Mouse (Mus musculus) R1 (cell line): ENCODE data around the gene Slc9a4.
"Not testable (repeated sequence)": the region's sequence is repeated elsewhere in the genome, so short reads cannot be mapped to it uniquely, and the experiment has no call there.

ENCODE experiments used
- DNase-seq: peaks from one replicate; pipeline ENCODE4 v3.0.0-alpha.2; 2018; ENCODE audit warnings: low read depth, low spot score

Slc9a4 gene

DNA sequence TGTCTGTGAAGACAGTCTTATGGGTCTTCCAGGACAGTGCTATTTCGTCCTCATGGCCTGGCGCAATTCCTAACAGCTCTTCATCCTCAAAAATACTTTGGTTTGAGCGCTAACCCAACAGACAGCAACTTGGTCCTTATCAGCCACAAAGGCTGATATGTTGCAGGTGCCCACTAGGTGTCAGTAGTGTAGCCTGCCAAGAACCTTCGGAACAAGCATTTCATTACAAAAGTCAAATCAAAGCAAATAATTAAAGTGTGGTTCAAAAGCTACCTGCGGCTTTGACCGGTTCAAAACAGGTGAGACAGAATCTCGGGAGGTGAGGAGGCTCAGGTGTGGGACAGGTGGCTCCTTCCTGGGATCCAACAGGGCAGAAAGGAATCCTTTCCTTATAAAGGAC lies at the start of gene Slc9a4:
Slc9a4 (plus strand) TSS at position 298 of the 400 bp plus-strand sequence.
- DNase-seq, result peak; percentile 44

DNA sequence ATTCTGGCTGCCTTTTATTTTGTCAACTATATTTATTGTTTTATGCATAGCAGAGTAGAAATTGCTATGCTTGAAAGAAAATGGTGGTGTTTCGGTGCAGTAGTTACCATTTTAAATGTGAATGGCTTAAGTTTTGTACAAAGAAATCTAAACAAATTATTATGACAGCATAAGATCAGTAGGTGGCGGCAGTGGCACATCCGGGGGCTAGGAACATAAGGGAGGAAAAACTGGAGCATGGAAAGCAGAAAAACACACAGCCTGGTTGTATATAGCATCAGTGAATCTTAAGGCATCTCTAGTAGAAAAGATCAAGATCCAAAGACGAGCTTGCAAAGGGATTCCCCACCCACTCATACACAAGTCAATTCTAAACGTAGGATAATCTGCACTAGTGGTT lies 42.3 kb upstream of the Slc9a4 start:
- DNase-seq, result no peak

DNA sequence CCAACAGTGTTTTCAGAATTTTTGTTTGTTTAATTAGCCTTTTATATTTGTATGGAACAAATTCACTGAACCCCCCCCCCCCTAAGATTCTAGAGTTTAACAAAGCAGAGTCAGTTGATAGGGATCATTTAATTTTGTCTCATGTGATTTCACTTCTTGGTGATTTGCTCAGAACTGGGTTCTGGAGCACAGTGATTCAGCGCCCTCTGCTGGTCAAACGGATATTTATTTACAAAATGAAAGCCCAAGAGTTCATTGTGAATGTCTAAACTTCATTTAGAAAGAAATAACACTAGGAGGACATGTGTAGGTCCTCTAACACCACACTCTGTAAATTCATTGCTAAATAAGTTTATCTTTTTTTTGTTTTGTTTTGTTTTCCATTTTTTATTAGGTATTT lies 35.2 kb upstream of the Slc9a4 start:
- DNase-seq, result peak; percentile 49

DNA sequence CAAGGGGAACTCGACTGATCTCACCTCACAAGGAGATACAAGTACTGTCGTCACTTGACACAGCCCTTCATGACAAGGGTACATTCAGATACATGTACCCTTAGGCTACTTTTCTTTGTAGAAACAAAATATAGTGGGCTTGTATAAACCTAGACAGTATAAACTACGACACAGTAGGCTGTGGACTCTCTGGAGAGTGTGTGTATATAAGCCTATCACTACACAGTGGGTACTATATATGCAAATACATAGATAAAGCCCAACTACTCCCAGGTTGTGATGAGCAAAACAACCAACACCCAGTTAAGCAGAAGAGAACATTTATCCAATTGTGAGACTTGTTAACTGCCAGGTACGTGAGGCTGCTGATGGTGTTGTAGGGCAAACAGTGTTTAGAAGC lies 33.2 kb upstream of the Slc9a4 start:
- DNase-seq, result no peak

DNA sequence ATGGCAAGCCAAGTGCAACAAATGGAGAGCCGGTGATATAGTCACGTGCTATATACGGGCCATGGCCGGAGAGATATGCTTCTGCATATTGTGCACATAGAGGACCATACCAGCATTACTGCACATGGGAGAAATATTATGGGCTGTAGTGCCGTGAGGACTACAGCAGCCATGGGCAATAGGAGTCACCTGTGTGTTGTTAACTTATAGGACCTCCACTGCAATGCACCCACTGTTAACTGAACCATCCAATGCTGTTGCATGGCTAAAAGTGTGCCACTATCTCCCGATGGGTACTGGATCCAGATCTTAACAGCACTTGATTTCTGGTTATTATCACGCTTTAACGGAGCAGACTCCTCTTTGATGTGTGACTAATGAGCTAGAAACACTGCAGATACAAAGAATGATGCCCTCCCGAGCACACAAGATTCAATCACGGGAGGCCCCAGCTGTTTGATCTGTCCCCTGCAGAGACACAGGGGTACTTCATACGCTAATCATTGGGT lies 32.8 kb upstream of the Slc9a4 start:
- DNase-seq, result peak; percentile 5

DNA sequence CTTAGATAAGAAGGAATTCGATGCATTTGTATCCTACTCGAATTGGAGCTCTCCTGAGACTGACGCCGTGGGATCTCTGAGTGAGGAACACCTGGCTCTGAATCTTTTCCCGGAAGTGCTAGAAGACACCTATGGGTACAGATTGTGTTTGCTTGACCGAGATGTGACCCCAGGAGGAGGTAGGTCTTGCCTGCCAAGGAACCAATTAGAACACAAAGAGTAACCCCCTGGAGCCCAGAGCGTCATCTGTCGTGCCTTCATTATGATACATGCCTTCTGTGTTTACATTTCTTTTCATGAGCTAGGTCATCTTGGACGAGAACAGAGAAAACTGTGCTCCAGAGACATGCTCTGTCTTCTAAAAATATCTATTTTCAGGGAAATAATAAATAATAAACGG lies 32.1 kb upstream of the Slc9a4 start:
- peak; percentile 10 for DNase-seq

DNA sequence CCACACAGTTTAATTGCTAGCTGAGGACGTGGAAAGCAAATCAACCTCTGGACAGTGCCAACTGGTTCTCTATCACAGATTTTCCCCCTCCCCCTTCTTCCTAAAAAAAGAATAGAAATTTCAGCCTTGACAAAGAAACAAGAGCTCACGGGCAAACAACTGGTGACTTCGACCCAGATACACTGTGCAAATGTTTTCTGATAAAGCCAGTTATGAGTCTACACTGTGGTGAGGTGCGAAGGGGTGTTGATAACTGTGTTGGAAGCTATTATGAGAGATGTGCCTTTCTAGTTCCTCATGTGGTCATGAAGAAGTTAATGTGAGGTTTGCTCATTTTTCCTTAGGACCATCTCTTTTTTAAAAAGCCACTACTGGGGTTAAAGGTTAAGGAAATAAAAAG lies 10.5 kb upstream of the Slc9a4 start:
- no peak for DNase-seq

DNA sequence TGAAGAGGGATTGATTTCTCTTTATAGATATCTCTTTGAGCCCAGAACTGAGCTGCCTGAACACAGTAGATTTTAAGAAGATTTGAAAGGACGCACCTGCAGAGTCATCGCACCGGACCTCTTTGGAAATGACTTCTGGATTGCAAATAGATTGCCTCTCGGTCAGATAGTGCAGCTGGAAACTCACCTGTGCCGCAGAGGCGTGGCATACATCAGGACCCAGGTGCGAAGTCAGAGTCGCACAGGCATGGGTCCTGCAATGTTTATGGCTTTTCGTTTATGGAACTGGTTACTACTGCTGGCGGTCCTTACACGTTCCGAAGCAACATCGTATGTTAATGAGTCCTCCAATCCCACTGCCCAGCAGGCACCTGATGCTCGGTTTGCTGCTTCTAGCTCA lies 388 bp downstream of the Slc9a4 start:
- no peak for DNase-seq

DNA sequence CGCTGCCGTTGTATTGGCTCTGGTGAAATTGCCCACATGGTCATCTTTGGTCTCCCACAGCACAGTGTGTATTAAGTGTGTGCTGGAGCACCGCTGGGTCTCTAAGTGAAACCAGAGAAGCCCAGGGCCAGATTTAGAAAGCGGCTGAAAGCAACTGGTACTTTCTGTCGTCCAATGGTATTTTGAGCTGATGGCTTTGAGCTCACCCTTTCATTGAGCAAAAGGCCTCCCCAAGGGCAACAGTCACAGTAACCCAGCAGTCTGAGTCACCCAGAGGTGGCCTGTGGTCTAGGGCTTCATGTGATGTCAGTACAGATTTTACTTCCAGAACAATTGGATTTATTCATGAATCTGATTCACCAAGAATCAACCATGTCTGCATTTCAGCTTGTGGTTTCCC lies 6.9 kb downstream of the Slc9a4 start:
- DNase-seq, result no peak

DNA sequence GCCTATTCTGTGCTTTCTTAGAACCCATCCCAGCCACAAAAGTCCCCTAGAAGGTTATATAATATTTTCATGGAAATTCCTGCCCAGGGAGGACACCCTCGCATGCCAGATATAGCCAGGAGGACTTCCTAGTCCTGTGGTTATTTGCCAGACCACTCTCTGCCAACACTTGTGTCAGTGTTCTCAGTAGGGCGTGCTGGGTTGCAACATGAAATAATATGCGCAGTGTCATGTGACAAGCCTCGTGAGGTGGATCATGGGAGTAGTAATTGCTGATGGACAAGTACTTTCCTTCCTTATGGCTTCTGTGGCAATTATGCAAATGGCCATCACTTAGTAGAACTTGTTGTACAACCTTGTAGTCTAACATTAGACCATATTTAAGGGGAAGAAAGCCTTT lies 11.1 kb downstream of the Slc9a4 start:
- DNase-seq, result no peak

DNA sequence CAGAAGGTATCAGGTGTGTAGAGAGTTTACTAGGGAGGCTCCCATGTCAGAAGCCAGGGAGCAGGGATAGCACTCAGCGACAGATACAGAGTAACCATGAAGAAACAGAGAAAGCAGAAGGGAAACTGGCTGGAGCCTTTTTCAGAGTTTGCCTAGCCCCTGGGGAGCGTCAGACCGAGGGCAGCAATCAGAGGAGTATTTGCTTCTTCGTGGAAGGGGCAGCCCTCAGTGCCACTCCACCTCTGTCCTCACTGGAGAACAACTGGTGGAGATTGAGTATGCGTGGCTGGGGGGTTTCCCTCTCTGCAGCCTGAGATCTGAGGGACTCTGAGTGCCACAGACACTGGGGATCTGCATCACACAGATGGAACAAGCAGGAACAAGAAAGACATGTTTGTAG lies 17.9 kb downstream of the Slc9a4 start:
- DNase-seq, result no peak

DNA sequence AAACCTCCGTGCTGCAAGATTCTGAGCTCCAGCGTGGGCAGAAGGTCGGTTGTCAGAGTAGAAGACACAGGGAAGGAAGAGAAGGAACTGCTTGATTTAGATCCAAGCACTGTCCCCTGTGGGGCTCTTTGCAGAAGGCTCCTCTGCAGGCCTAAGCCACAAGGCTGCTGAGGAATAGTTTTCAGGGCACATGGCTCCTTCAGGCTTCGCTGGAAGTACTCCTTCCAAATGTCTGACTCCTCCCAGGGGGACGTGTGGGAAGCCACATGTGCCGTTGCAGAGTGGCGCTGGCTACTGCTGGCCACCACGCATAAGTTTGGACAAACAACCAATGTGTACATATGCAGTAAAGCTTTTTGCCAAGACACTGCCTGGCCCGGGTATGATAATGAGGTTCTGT lies 19.8 kb downstream of the Slc9a4 start:
- DNase-seq, result not testable (repeated sequence)

DNA sequence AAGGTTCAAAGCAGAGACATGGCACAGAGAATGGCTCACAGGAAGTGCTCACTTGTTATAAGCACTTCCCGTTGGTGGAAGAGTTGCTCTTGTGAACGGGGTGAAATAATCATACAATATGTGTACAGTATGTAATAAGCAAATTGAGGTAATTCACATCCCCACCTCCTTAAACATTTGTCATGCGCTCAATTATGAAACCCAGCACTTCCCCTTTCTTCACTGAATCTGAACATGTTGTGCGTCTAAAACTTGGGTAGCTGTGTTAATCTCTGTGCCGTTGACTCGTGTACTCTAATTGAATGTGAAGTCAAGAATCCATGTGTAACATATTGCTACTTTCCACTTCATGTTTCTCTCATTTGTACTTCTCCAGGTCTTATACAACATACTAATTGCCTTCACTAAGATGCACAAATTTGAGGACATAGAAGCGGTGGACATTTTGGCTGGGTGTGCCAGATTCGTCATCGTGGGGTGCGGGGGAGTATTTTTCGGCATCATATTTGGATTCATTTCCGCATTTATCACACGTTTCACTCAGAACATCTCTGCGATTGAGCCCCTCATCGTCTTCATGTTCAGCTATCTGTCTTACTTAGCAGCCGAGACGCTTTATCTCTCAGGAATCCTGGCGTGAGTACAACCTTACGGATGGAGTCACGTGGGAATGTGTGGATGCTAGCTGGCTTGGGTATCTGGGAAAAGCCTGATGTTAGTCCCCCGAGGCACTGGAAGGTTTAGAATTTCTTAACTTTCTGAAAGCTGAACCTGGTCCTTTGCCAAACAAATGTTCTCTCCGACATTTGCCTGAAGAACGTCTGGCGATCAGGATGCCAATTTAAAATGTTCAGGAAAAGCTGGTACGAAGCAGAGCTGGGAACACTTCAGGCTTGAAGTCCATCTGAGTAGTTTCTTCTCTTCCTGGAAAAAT lies 20.8 kb downstream of the Slc9a4 start:
- DNase-seq, result no peak

DNA sequence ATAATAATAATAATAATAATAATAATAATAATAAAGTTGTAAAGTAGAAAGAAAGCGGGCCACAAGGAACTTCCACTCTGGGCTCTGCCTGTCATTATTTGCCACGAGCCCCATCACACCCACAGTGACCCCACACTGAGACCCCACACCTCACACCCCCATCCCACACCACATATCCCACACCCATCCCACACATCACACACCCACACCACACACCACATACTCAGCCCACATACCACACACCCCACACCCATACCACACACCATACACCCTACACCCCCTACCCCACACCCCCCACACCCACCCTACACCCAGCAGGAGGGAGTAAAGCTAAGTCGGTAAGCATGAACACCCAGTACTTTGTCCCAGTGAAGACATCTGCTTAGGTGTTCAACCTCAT lies 21.6 kb downstream of the Slc9a4 start:
- DNase-seq, result no peak

DNA sequence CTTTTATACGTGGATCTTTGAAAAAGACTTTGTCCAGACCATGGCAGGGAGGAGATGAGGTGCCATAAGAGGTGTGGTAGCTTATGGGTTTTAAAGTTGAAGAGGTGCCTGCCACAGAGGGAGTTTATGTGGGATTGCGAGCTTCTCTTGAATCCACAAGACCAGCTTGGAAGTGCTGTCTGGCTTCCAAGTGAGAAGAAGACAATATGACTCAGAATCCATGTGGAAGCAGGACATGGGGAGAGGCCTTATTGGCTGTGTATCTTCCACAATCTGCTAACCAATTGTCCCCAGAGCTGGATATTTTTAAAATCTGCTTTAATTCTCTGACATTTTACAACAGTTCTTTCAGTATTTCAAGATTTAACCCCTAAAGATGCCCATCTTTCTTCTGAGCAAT lies 33.3 kb downstream of the Slc9a4 start:
- DNase-seq, result no peak

DNA sequence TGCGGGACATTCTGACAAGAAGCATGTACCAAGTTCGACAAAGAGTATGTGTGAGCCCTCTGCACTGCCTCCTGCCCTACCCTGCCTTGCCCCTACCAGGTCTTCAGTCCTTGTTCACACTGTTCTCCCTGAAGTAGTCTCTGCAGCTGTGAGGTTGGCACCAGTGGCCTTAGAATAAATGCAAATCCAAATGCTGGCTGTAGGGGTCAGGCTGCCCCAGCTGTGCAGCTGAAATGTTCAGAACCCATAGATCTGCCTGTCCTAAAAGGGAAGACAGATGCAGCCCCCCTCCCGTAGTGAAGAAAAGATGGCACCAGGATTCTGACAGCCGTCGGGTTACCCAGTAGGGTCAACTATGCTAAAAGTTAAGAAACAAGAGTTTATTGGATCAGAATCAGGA lies 39.2 kb downstream of the Slc9a4 start:
- no peak for DNase-seq

DNA sequence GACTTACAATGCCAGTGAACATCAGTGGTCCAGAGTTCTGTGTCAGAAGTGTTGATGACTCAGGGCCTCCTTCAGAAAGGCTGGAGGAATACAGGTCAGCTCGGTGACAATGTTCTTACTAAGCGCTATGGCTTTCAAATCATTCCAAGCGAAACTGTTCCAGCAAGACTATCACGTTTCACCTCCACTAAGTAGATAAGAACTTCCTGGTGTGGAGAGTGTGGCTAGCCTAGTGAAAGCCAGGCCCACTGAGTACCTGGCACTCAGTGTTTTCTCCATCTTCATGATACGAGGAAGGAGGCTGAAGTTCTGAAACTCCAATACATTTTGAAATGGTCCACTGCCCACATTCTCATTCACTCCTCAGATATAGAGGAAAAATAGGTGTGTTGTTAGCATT lies 40.0 kb downstream of the Slc9a4 start:
- DNase-seq, result no peak

DNA sequence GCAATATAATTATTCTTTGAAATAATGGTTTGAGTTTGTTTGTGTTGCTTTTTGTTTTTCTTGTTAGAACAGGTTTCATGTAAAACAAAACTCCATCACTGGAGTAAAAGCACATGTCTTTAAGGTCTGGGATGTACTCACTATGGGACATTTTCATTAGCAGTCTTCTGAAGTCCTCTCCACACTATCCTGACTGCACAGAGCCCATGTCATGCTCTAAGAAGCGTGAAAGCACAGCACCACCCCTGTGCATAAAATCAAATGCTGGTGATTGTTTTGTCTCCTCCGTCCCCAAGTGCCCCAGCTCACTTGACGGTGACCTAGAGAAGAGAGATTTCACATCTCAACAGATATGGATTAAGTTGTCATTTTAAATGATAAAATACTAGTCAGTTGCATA lies 45.1 kb downstream of the Slc9a4 start:
- no peak for DNase-seq

DNA sequence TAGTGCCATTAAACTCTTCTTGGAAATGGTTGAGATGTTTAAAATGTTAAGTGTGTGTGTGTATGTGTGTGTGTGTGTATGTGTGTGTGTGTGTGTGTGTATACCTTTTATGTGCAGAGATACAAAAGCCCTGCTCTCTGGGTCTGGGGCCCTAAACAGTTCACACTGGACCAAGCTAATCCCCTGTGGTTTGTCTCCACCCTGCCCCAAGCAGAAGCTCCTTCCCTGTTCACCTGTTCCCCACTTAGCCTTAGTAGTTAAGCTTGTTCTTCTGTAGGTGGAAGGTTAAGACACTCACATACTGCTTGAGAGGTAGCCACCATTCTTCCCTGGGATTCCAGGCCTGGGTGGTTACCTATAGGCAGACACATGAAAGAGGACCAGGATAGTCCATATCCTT lies 47.1 kb downstream of the Slc9a4 start:
- no peak for DNase-seq

DNA sequence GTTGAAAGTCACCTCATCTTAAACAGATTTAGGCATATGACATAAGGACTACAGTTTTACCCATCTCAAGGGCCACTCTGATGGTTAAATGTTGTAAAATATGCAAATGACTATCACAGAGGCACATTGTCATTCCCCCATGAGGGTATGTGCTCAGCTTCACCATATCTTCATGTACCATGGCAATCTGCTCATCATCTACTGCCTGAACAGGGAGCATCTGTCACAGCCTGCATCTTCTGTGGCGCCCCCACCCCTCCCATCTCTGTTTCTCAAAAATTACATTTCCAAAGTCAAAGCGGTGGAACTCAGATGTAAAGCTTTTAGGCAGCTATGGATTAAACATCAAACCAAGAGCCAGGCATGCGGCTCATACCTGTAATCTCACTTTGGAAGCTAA lies 48.6 kb downstream of the Slc9a4 start:
- DNase-seq, result no peak

DNA sequence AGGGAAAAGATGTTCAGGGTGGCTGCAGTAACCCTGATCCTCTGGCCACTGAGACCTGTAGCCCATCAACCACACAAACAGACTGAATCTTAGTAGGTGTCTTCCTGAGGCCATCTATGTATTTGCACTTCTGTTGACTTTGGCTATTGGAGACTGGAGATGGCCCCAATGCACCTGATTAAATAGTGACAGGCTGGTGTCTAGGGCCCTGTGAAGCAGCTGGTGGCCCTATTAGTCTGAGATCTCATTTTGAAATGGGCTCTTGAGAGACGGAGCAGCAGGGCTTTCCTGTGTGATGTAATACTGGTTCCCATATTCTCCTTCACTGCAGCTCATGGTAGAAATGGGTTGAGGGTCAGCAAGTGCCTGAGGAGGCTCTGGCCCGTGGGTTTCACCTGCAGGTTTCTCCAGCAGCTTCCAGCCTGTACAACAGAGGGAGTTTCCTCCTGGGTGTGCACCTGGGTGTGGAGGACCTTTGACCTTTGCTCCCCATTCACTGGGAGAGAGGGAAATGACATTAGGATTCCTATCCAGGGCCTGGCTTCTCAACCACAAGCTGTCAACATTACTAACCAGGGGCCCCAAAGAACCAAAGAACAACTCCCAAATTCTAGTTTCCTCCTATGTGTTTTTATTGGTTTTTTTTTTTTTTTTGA lies 52.7 kb downstream of the Slc9a4 start:
- DNase-seq, result no peak

DNA sequence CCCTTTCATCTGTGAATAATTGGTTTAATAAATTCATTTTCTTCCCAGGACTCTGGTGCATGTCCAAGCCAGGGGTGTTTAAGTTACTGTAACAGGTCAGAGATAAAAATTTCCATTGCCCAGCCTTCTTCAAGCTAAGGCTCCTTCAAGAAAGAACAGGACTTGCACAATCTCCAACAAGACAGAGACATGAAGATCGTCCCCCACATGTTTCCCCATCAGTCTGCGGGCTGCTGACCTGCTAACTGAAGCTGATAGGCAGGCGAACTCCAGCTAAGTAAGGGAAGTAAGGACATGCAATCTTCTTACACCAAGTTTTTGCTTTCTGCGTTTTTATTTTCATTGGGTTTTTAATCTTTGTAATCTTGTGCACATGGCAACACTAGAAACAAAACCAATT lies 54.7 kb downstream of the Slc9a4 start:
- DNase-seq, result no peak

DNA sequence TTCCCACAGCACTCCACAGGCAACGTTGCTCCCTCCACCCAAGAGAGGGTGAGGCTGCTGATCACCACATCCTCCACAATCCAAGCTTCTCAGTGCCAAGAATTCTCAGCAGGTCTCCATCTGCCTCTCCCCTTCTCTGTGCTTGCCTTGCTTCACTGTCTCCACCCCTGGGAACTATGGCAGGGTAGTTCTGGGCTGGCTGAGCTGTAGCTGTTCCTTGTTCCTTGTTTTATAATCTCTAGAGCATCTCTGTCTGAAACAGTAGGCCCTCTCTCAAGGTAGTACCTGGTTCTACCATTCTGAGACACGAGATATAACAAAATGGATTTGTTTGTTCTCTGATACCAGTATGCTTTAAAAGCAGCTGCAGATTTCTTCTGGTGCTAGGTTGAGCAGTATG lies 68.4 kb downstream of the Slc9a4 start:
- DNase-seq, result no peak
